Mouse (Mus musculus): ENCODE data around the gene Pkd1l3. TPM values are rescaled to one million over a fixed set of nuclear protein-coding genes. Genes with fewer than 3 reads are reported as not detected.

Pkd1l3 gene
- total RNA-seq (2021): under 1 TPM in 1 of 2 experiments, not detected in 1; 0.31 TPM
- long read RNA-seq, experiment 1: 0 reads
- long read RNA-seq, experiment 2: 0 reads

GRCm38 (mm10) chr8:109614243-109615210 is at the start of gene Pkd1l3:
Gene Pkd1l3 (plus strand): TSS chr8:109614517.
- DNase-seq: no peak
- intact Hi-C loops (cut with DNase I; ENCODE audit: low total_unique reads): no loop called here

GRCm38 (mm10) chr8:109564766-109565165 is 49.6 kb upstream of the Pkd1l3 start:
- DNase-seq: no peak
- intact Hi-C loops (cut with DNase I; ENCODE audit: low total_unique reads): no loop called here

- intact Hi-C loops (cut with DNase I; ENCODE audit: low total_unique reads): no loop called here
- DNase-seq: peak; percentile 98
Measured at GRCm38 (mm10) chr8:109565498-109566333, 48.6 kb upstream of the Pkd1l3 start, which contains the start of the genes Dhx38 and Txnl4b. Gene Dhx38 (minus strand): TSS chr8:109565861. Gene Txnl4b (plus strand): TSS chr8:109565892.

GRCm38 (mm10) chr8:109571139-109571538 is 43.2 kb upstream of the Pkd1l3 start:
- intact Hi-C loops (cut with DNase I; ENCODE audit: low total_unique reads): no loop called here

GRCm38 (mm10) chr8:109576311-109576710 is 38.0 kb upstream of the Pkd1l3 start:
- no peak for DNase-seq
- intact Hi-C loops (cut with DNase I; ENCODE audit: low total_unique reads): no loop called here

More at GRCm38 (mm10) chr8:109571139-109571538, 43.2 kb upstream of the Pkd1l3 start:
- no peak for DNase-seq

- intact Hi-C loops (cut with DNase I; ENCODE audit: low total_unique reads): no loop called here
- no peak for DNase-seq
Measured at GRCm38 (mm10) chr8:109578900-109579301, 35.4 kb upstream of the Pkd1l3 start, which contains the start of gene Hp. Gene Hp (minus strand): TSS chr8:109579172.

- intact Hi-C loops (cut with DNase I; ENCODE audit: low total_unique reads): no loop called here
- DNase-seq: no peak
Measured at GRCm38 (mm10) chr8:109584293-109584692, 30.0 kb upstream of the Pkd1l3 start.

GRCm38 (mm10) chr8:109584830-109585229 is 29.5 kb upstream of the Pkd1l3 start:
- intact Hi-C loops (cut with DNase I; ENCODE audit: low total_unique reads): no loop called here
- no peak for DNase-seq

GRCm38 (mm10) chr8:109585652-109586051 is 28.7 kb upstream of the Pkd1l3 start:
- no peak for DNase-seq
- intact Hi-C loops (cut with DNase I; ENCODE audit: low total_unique reads): no loop called here

- DNase-seq: no peak
- intact Hi-C loops (cut with DNase I; ENCODE audit: low total_unique reads): no loop called here
Measured at GRCm38 (mm10) chr8:109586972-109587504, 27.3 kb upstream of the Pkd1l3 start.

GRCm38 (mm10) chr8:109590901-109591300 is 23.4 kb upstream of the Pkd1l3 start:
- intact Hi-C loops (cut with DNase I; ENCODE audit: low total_unique reads): no loop called here

GRCm38 (mm10) chr8:109591367-109591766 is 22.9 kb upstream of the Pkd1l3 start:
- no peak for DNase-seq
- intact Hi-C loops (cut with DNase I; ENCODE audit: low total_unique reads): no loop called here

More at GRCm38 (mm10) chr8:109590901-109591300, 23.4 kb upstream of the Pkd1l3 start:
- DNase-seq: no peak

- intact Hi-C loops (cut with DNase I; ENCODE audit: low total_unique reads): no loop called here
- DNase-seq: no peak
Measured at GRCm38 (mm10) chr8:109592164-109592563, 22.2 kb upstream of the Pkd1l3 start.

- intact Hi-C loops (cut with DNase I; ENCODE audit: low total_unique reads): no loop called here
- DNase-seq: no peak
Measured at GRCm38 (mm10) chr8:109593117-109593788, 21.1 kb upstream of the Pkd1l3 start.

GRCm38 (mm10) chr8:109595854-109596253 is 18.5 kb upstream of the Pkd1l3 start:
- intact Hi-C loops (cut with DNase I; ENCODE audit: low total_unique reads): no loop called here
- DNase-seq: peak; percentile 40

GRCm38 (mm10) chr8:109606725-109607124 is 7.6 kb upstream of the Pkd1l3 start:
- no peak for DNase-seq
- intact Hi-C loops (cut with DNase I; ENCODE audit: low total_unique reads): loop anchor here (10.0 kb wide), 1 partner anchor 88 kb away; the partner anchor contains the start of gene Ist1

- intact Hi-C loops (cut with DNase I; ENCODE audit: low total_unique reads): loop anchor here (10.0 kb wide), 1 partner anchor 87 kb away; the partner anchor contains the start of gene Ist1
- no peak for DNase-seq
Measured at GRCm38 (mm10) chr8:109607650-109608049, 6.7 kb upstream of the Pkd1l3 start.

- peak; percentile 96 for DNase-seq
- intact Hi-C loops (cut with DNase I; ENCODE audit: low total_unique reads): loop anchor here (10.0 kb wide), 1 partner anchor 86 kb away; the partner anchor contains the start of gene Ist1
Measured at GRCm38 (mm10) chr8:109608271-109609152, 5.8 kb upstream of the Pkd1l3 start, which contains the start of gene Dhodh. Gene Dhodh (minus strand): TSS chr8:109608673.
